Mouse (Mus musculus): ENCODE data around the gene Sephs1. TPM values are rescaled to one million over a fixed set of nuclear protein-coding genes. Genes with fewer than 3 reads are reported as not detected.

The Sephs1 gene
- total RNA-seq (2021): 10 to 100 TPM; 31.5 to 43.5 TPM
- long read RNA-seq, experiment 1, full-length matches to known transcripts: 28 of 32 reads
- long read RNA-seq, experiment 1, partial matches to known transcripts: 0 of 32 reads
- long read RNA-seq, experiment 1, other reads (novel, unspliced or antisense): 4 of 32 reads
- long read RNA-seq, experiment 2, full-length matches to known transcripts: 80 of 97 reads
- long read RNA-seq, experiment 2, partial matches to known transcripts: 11 of 97 reads
- long read RNA-seq, experiment 2, other reads (novel, unspliced or antisense): 6 of 97 reads

DNA sequence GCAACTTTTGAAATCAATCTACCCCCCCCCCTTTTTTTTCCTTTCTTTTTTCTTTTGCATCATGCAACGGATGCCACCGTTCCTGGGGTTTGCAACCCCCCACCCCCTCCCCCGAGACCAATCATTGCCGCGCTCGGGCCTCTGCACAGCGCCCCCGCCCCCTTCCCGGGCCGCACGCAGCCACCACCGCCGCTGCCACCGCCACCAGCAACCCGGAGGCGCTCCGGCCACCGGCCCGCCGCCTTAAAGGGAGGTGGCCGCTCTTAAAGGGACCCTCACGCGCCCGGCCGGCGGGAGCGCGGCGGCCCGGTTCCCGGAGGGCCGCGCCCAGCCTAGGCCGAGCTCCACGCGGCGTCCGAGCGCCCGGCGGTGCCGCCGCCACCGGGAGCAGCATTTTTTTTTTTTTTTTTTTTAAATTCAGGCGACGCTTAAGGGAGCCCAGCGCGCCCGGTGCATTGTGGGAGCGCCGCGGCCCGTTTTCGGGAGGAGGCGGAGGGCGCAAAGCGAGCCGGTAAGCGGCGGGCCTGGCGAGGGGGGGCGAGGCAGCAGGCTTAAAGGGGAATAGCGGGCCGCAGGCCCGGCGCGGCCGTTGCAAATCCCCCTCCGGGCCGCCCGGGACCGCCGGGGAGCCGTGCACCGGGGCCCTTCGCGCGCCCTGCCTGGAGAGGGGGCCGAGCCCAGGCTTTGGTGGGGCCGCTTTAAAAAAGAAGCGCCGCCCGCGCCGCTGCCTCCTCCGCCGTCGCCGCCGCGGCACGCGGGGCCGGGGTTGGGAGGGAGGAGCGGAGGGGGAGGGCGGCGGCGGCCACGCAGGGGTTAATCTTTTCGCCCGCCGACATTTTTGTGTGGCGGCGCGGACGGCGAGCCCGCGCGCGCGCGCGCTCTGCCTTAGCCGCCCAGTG lies at the start of gene Sephs1:
Gene Sephs1 (plus strand): TSS at position 215 of the 899 bp plus-strand sequence.
- DNase-seq (ENCODE audit: low spot score in 2 of 2): peak; percentile 80 to 81

DNA sequence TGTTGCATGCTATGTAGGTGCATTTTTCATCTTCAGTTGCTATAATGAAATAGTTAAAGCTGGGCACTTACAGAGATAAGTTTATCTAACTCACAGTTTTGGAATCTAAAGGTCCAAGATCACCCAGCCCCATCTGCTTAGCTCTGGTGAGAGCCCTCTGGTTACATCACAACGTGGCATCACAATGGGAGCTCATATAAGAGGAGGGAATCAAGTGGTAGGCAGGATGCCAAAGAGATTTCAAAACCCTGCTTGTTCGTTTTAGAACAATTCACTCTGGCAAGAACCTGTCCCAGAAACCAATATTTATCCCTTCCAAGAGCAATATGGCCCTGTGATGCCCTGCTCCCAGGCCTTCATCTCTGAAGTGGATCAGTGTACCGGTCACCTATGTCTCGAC lies 49.2 kb upstream of the Sephs1 start:
- DNase-seq (ENCODE audit: low spot score in 2 of 2): no peak

DNA sequence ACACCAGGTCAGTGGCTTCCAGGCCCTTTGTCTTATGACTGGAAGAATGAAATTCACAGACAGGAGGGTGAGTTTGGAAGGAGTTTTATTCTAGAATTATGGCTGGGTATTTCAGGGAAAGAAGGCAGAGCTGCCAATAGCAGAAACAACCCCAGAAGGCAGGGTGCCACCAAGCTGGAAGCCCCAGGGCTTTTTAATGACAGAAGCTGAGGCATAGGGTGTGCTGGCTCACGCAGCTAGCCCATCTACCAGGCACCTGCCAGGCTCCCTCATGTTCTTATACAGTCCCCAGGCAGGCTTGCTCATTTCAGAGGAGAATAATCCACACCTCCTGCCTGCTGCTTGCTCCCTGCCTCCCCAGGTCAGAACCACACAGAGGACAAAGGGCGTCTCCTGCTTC lies 31.9 kb upstream of the Sephs1 start:
- DNase-seq (ENCODE audit: low spot score in 2 of 2): no peak

DNA sequence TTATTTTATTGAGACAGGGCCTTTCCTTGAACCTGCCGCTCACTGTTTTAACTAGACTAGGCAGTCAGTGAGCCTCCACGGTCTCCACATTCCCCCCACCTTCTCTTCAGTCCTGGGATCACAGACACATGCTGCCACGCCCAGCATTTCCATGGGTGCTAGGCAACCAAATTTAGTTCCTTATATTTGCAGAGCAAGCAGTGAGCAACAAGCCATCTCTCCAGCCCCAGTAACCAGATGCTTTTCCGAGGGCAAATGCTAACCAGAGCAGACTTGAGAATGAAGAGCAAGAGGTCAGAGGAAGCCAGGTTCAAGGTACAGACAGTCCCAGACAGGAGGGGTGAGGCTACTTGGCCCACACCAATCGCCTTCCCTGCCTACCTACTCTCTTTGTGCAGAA lies 24.2 kb upstream of the Sephs1 start:
- no peak for DNase-seq (ENCODE audit: low spot score in 2 of 2)

DNA sequence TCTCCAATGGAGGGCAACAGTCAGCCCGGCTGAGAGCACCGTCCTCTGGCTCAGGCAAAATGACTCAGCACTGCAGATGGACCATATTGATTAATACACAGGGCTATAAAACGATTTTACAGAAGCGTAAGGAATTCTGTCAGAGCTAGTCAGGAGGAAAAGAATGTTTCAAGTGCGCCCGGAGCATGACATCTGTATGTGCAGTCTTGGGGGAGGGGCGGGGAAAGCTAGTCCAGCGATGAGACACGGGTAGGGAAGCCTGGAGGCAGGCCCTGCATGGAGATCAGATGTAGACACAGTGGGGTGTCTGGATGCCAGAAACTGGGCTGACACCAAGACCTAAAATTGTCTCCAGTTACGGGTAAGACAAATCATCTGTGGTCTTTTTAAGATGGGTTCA lies 23.2 kb upstream of the Sephs1 start:
- DNase-seq (ENCODE audit: low spot score in 2 of 2): no peak

DNA sequence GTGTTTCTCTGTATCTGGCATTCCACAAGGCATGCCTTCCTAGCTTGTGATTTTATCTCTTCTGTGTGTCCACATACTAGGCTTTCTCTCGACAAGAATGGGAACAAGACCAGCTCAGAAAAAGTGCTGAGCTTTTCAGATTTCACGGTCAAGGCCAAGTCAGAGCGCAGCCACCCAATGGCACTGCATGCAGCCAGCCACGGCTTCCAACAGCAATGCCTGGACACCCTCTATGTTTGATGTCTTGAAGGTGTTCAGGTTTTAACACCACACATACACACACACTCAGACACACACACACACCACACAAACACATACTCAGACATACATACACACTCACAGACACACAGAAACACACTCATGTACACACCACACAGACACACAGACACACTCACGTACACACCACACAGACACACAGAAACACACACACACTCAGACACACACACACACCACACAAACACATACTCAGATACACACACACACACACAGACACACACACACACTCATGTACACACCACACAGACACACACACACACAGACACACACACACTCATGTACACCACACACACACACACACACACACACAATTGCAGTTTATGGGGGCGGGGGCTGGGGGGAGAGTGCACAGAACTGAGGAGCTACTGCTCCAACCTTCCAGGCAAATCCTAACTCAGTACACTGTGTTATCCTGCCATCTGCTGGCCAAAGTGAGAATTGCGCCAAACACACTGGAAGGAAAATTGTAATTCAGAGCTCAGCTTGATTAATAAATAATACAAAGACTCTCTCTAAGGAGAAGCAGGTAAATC lies 17.2 kb upstream of the Sephs1 start:
- DNase-seq (ENCODE audit: low spot score in 2 of 2): peak; percentile 84 to 85

DNA sequence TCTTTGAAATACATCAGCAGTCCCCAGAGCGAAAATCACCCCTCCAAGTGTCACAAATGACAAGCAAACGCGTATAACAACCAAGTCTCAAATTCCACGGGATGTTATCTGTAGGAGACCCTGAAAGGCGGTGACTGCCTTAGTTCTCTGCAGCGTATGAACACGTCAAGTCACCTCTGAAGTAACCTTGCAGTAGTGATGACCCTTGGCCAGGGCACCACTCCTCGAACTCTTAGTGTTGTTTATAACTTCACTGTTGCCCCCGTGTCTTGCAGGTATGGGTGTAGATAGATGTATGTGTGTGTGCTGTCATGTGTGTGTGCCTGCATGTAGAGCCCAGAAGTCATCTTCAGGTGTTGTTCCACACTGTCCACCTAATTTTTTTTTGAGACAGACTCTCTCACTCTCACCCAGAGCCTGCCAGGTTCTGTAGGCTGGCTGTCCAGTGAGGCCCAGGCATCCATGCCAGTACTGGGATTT lies 16.5 kb upstream of the Sephs1 start:
- no peak for DNase-seq (ENCODE audit: low spot score in 2 of 2)

DNA sequence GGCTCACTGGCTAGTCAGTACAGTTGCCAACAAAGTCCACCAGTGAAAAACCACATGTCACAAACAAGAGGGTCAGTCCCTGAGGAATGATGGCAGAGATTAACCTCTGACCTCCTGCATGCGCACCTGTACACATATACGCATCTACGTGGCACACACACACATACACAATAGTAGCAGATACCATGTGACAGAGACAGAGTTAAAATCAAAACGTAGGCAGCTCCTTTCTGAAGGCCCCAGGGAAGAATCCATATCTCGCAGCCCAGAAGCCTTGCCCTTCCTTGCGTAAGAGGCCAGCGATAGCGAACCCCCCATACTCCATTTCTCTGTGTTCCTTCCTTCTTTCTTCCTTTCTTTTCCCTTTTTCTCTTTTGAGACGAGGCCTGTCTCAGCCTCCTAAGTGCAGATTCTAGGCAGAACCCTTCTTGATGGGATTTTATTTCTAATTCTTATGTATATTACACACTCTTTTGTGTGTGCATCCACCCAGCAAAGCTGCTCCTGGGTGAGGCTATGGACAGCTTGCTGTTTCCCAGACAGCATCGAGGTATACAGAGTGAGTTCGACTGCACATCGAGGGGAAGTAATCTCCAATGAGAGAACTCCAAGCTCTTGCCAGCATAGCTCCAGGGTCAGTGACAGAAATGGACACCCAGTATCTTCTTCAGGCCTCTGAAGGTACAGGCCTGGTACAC lies 13.2 kb upstream of the Sephs1 start:
- no peak for DNase-seq (ENCODE audit: low spot score in 2 of 2)

DNA sequence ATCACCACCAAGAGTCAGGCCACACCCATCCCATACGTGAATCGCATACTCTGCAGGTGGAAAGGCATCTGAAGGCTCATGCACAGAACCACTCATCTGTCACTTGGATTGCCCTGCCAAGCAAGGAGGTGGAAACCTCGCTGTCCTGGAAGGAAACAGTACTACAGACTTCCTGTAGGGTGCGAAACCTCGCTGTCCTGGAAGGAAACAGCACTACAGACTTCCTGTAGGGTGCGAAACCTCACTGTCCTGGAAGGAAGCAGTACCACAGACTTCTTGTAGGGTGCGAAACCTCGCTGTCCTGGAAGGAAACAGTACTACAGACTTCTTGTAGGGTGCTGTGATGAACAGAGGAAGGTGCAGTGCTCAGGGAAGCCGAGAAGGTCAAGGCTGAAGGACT lies 8.6 kb upstream of the Sephs1 start:
- no peak for DNase-seq (ENCODE audit: low spot score in 2 of 2)

DNA sequence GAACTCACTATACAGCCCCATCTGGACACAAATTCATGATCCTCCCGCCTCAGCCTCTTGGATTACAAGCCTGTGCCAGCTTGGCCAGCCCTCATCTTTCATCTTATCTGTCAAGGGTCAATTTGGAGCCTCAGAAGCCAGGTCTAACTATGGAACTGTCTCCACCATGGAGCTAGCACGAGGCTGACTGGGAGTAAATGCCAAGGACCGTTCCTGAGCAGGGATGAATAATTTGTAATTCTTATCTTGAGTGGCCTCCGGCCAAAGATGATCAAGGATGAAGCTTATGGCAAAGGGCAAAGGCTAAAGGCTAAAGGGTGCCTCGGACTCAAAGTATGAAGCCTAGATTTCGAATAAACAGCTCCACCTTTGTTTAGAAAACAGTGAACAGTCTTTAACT lies 8.0 kb upstream of the Sephs1 start:
- DNase-seq (ENCODE audit: low spot score in 2 of 2): peak; percentile 29 to 51

DNA sequence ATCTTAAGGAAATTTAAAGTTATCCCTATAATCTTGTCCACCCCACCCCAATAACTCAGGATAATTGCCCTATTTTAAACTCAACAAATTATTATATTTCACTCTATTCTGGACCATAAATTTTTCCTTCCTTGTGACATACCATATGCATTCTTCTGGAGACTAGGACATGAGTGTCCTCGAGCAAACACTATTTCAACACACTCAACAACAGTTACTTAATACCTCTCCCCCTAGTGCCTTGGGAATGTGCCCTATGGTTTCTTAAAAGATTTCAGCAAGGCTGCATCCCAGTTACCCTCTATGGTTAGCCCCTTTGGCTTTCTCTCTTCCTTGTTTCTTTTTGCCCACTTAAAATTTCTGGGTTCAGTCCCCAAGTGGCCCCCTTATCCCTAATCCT lies 6.3 kb upstream of the Sephs1 start:
- no peak for DNase-seq (ENCODE audit: low spot score in 2 of 2)

DNA sequence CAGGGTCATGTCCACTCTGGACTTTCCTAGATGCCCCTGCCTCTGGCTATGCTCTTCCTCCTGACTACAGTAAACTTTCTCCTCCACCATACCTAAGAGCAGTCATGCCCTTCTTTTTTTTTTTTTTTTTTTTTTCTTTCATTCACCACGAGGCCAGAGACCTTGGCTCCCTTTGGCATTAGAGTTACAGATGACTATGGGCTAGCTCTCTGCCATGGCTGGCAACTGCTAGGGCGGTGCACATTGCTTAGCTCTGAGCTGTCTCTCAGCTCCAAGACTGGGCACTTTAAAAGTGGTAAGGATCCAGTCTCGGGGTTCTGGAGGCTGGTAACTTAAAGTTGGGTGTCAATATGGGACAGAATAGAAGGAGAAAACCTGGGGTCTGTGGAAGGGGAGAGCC lies 5.2 kb upstream of the Sephs1 start:
- DNase-seq (ENCODE audit: low spot score in 2 of 2): no peak

DNA sequence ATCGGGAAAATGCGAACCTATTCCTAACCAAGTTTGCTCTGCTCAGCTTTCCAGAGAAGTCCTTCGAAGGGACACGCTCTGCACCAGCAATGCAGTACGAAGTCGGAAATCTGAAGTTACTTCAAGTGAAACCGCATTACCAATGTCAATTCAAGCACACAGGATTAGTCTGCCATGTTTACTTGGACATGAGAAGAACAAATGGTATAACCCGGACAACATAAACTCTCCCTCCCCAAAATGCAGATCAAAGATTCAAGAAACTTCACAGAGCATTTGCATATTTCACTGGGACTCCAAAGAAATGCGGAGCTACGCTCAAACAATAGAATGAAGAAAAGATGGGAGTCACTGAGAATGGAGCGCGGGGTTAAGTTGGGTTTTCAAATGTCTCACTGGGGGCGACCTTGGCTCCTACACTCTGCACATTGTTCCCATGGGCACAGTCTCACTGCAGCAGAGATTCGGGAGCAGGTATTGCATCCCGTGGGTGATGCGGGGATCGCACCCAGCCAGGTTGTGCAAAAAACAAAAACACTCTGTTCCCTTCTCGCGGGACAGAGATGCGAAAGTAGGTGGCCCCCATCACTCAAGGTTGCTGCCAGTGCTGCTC lies 521 bp upstream of the Sephs1 start:
- DNase-seq (ENCODE audit: low spot score in 2 of 2): peak; percentile 33 to 47

DNA sequence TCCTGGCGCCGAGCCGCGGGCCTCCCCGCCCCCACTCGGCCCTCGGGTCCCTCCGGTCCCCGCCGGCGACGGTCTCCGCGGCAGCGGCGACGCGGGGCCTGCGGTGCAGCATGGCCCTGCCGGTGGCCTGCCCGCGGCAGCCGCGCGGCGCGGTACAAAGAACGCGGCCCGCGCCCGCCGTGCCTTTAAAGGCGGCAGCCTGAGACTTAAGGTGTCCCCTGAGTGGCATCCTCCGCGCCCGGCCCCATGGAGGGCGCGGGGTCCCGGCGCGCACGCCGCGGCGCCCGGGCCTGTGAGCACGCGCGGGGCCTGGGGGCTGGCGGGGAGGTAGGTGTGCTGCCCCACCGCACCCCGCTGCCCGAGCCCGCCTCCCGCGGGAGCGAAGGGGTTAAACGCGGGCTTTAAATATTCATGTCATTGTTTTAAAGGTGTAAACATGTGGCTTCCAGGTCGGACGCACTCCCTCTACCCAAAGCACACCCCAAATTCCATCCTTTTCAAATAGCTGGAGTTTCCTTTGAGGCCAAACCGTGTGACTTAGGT lies 956 bp downstream of the Sephs1 start:
- peak; percentile 72 to 75 for DNase-seq (ENCODE audit: low spot score in 2 of 2)

DNA sequence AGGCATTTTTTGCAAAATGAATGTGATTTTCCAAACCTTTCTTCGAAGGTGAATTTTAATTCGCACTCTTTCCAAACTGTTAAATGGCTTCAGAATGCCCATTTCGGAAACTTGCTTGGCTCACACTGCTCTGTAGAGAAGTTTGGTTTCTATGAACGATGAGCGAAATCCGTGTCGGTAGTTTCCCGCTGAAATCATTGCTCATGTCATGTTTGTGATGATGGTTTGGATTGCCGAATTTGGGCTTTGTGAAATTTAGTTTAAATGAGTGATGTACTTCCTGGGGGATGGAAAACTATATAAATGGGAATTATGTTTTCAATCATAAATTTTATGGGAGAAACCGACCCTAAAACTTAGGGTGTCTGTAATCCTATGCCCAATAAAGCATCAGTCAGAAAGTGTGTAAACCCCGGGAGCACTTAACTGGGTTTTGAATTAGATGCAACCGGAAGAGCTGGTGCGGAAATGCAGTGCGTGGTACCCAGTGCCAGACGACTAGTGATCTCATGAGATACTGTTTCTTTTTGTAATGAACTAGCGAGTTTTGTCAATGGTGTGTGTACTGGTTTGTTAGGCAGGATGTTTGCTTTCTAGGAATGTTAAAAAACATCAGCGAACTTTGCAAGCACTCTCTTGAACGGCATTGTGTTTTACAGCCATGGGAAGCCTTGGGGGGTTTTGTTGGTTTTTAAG lies 1.8 kb downstream of the Sephs1 start:
- no peak for DNase-seq (ENCODE audit: low spot score in 2 of 2)

DNA sequence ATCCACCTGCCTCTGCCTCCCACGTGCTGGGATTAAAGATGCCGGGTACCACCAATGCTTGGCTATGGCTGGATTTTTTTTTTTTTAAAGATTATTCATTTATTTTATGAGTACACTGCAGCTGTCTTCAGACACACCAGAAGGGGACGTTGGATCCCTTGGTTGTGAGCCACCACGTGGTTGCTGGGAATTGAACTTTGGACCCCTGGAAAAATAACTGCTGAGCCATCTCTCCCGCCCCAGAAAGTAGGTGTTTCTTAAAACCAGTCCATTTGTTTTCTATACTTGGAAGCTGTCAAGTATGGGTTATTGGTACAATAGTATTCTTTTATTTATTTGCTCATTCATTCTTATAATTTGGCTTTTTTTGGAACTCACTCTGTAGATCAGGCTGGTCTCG lies 5.5 kb downstream of the Sephs1 start:
- DNase-seq (ENCODE audit: low spot score in 2 of 2): no peak

DNA sequence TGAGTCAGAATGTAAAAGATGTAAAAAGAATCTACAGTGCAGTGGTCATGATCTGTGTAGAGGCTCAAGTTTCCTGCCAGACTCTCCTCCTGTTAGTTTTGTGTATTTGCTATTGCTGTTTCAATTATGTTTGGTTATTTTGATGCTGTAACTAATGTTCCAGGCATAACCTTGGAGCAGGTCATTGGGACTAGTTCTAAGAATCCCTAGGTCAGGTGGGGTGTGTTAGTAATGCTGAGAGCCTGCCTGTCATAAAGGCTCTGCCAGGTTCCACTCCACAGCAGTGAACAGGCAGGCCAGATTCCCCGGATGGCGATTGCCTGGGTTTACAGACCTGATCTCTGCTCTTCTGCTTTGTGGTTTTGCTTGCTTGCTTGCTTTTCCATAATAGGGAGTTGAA lies 14.2 kb downstream of the Sephs1 start:
- DNase-seq (ENCODE audit: low spot score in 2 of 2): no peak

DNA sequence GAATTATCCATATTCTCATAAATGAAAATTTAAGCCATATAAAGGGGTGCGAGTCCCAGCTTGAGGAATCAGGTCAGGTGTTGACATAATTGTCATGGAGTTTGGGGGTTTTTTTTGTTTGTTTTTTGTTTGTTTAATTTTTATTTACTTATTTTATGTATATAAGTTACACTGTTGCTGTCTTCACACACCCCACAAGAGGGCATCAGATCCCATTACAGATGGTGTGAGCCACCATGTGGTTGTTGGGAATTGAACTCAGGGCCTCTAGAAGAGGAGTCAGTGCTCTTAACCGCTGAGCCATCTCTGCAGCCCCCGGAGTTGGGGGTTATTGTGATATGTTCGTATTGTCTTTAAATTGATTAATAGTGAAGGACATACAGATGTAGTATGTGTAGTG lies 15.6 kb downstream of the Sephs1 start:
- DNase-seq (ENCODE audit: low spot score in 2 of 2): no peak

DNA sequence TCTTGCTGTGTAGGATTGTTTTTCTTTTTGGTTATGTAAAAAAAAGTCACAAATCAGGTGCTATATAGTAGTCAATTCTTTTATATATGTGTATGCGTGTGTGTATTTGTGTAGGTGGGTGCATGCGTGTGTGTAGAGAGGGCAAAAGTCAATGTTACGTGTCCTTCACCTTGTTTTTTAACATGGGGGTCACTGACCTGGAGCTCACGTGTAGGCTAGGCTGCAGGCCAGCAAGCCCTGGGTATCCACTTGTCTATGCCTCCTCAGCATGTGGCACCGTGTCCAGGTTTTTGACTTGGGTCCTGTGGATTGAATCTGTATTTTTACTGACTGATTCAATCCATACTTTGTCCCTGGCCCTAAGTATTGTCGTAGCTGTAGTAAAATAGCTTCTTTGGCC lies 19.3 kb downstream of the Sephs1 start:
- no peak for DNase-seq (ENCODE audit: low spot score in 2 of 2)

DNA sequence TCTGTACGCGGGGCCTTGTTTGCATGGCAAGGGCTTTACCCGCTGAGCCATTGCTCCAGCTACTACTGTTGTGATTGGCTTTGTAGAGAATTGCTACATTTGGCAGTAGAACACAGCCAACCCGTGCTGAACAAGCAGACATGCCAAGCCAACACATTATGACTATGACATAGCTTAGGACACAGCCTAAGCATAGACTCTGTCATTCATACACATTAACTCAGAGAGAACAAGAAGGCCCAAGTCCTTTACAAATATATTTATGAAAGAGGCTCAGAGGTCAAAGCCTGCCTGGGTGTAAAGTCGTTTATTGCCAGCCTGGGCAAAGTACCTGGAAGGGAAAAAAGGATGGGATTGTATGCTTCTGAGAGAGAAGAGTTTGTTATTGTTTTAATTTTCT lies 21.0 kb downstream of the Sephs1 start:
- DNase-seq (ENCODE audit: low spot score in 2 of 2): no peak
